Mouse (Mus musculus): ENCODE measurements at regions not wholly inside any gene's neighbourhood (a gene's known extent, or its start where the extent isn't known, plus 50 kb on each side); places are given as distances from the start of the nearest gene placed in this dataset.

- no peak for TF ChIP-seq CTCF (IDR thresholded peaks at IDR 0.05; ENCODE audit: low read depth)
- TF ChIP-seq EP300 (IDR thresholded peaks at IDR 0.05; ENCODE audit: low read depth): no peak
Measured at GRCm38 (mm10) chr3:130991971-130992370, 118.3 kb upstream of the Lef1 start.
